Mouse (Mus musculus) A20 (cell line): ENCODE results near the gene Rabggtb.
"Not testable (repeated sequence)": the region's sequence is repeated elsewhere in the genome, so short reads cannot be mapped to it uniquely, and the experiment has no call there.

ENCODE experiments used
- DNase-seq: peaks from one replicate; pipeline ENCODE4 v3.0.0-alpha.2; 2011; ENCODE audit warnings: low read depth, low spot score

The Rabggtb gene

DNA sequence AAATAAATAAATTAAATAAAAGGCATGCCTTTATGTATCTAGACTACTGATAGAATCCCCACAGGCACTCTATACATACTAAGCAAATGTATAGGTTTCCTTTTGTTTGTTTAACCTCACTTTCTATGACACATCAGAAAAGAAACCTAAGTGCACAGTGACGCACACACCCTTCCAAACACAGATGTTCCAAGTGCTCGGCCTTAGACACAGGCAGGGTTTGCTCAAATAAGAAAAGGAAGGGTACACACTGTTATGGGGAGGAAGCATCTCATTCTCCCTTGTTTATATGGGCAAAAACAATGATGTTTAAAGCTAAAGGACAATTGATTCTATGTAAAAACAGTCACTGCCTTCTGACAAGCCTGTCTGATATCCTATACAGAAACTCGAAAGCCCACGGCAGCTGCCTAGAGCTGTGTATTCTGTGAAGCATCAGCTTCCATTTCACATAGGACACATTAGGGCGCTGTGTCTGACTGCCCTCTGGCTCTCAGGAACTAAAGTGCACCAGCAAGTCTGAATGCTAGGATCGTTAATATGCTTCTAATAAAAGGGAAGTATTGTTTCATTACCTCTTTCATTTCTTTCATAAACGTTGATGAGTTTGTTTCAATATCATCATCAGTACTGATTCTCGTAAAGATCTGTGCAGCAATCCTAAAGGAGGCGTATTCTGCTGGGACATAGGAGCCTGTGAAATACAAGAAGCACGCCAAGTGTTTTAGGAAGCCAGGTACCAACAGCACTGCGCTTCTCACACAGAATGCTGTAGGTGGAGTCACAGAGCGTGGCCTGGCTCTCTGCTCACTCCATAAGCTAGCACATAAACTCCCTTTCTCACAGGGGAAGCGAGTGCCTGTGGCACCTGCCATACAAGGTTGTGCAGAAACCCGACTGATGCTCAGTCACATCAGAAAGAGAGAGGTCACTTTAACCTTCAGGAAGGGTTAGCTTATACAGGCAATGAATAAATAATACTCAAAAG, 45.4 kb downstream of the Rabggtb start:
- DNase-seq, result peak; percentile 31

DNA sequence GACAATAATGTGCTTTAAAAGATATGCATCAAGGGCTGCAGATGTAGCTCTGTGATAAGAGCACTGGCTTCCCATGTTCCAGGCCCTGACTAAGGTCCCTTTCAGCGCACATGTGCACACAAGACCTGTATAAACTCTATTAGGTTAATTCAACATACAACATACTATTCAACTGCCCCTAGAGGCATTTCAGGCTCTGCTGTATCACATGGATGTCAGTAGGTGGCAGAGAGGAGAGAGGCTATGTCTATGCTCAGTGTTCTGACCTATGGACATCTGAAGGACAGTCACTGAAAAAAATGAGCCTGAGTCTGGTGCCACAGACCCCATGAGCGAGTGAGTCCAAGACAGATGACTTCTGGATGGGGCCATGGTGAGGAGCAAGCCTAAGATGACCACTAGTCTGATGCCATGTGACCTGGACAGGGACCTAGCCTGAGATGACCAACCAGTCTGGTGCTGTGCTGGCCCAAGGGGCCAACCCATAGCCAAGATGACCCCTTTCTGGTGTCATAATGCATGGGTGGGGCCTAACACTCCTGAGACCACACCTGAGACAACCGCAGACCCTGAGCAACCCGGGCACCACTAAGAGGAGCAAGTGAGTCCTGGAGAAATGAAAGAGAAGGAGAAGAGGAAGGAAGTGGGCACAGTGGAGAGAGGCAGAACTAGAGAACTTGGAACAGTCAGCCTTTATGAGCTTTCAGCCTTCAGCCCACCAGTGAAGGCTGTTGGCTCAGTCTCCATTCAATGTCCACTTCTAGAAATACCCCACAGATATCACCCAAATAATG, 48.0 kb downstream of the Rabggtb start:
- DNase-seq, result no peak

- no peak for DNase-seq
Observed at GRCm38 (mm10) chr3:153863816-153864215, 49.0 kb downstream of the Rabggtb start.

DNA sequence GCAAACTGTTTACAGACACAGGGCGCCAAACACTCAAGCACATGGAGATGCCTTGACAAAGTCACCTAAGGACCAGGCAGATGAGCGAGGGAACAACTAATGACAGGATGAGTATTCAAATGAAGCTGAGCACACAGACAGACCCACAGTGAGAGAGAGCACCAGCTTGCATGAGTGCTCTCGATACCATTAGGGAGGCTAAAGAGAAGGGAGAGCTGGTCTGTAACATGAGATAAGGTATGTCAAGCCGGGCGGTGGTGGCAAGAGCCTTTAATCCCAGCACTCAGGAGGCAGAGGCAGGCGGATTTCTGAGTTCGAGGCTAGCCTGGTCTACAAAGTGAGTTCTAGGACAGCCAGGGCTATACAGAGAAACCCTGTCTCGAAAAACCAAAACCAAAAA, 52.4 kb downstream of the Rabggtb start:
- not testable (repeated sequence) for DNase-seq

GRCm38 (mm10) chr3:153858350-153859001, 54.3 kb downstream of the Rabggtb start:
- DNase-seq, result no peak
